Mouse (Mus musculus): ENCODE measurements at regions not wholly inside any gene's neighbourhood (a gene's known extent, or its start where the extent isn't known, plus 50 kb on each side); places are given as distances from the start of the nearest gene placed in this dataset.
"Not testable (repeated sequence)": the region's sequence is repeated elsewhere in the genome, so short reads cannot be mapped to it uniquely, and the experiment has no call there.

GRCm38 (mm10) chr13:12726831-12727230 lies 73.0 kb downstream of the Prl2c3 start:
- POLR2A ChIA-PET; ATAC-seq; H3K27me3 ChIP-seq; CTCF ChIA-PET; in situ Hi-C loops (cut with MboI; ENCODE audit: low pct_unique_long_range_greater_than_20kb); DNase-seq (ENCODE audit: low read depth, low spot score): not testable (repeated sequence)
- TF ChIP-seq CTCF (IDR thresholded peaks at IDR 0.05) = peak; percentile 63

- H3K27me3 ChIP-seq; POLR2A ChIA-PET; DNase-seq (ENCODE audit: low read depth, low spot score); ATAC-seq; CTCF ChIA-PET; in situ Hi-C loops (cut with MboI; ENCODE audit: low pct_unique_long_range_greater_than_20kb): not testable (repeated sequence)
Measured at GRCm38 (mm10) chr13:12717972-12718546, 81.8 kb downstream of the Prl2c3 start.

DNA sequence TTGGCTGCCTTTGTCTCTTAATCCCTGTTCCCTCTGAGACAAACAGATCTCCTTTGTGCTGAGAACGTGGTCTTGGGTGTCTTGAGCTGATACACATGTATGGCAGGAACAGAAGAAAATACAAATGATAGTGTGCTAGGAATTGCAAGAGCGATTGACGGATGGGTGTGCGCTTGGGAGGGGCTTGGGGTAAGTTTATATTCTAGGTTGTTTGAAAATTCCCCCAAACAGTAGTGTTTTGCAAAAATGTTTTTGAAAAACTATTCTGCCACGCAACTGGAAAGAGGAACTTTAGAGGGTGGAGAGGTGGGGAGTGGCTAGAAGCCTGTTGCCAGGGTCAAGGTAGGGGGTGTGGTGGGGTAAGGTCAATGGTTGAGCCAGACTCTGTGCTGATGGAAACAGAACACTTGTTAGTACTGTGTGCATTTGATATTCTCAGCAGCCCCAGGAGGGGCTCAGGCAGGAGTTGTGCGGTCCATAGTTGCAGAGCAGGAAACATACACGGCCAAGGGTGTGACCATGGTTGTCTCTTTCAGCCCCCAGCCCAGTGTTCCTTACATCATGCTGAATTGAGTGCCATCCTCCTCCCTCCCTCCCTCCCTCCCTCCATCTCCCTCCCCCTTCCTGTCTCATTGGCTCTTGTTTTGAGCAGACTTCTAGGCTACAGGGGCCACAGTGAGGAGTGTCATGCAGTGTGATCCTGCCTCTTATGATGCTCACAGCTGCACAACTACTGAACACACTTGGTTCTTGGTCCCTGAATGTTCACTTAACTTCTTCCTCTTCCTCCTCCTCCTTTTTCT lies 88.2 kb downstream of the Prl2c3 start:
- no peaks in the 10 kb centered on the region for H3K27me3 ChIP-seq
- no peak for TF ChIP-seq CTCF (IDR thresholded peaks at IDR 0.05)
- ChIA-PET POLR2A (no interaction called here), CTCF (no interaction called here)
- ATAC-seq (no peak), DNase-seq (ENCODE audit: low read depth, low spot score) (no peak)
- in situ Hi-C loops (cut with MboI; ENCODE audit: low pct_unique_long_range_greater_than_20kb) = no loop called here

DNA sequence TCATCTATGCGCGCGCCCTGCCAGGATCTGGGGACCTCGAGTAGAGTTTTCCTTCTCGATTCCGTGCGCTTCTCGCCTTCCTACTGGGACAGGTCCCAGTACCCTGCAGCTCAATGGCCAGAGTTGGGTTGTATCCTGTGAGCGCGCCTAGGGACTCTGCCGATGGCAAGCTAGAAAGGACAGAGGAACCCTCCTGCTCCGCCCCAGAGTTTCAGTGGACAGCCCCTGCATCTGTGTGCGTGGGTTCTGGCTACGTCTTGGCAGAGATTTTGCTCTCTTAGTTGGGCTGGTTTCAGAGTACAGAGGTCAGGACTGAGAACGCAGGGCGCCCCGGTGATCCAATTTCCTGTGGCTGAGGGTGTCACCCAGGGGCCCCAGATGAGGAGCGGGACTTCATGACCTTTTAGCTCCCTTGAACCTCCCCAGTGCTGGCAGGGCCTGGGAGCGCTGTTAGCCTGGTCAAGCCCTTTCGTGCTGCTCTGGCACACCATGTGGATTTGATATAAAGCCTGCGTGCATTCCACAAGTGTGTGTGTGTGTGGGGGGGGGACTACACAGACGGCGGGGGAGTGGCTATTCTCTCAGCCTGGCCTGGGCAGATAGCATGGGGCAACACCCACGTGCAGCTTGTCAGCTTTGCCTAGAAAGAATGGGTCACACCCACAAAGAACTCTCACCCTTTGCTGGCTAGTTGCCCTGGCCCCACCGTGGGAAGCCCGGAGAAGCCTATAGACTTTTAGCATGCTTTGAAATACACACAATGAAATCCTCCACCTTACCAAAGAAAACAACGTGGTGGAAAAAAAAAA lies 96.9 kb downstream of the Prl2c3 start:
- ATAC-seq; POLR2A ChIA-PET; DNase-seq (ENCODE audit: low read depth, low spot score); CTCF ChIA-PET; in situ Hi-C loops (cut with MboI; ENCODE audit: low pct_unique_long_range_greater_than_20kb); H3K27me3 ChIP-seq: not testable (repeated sequence)

GRCm38 (mm10) chr13:12702111-12702803 lies 97.6 kb downstream of the Prl2c3 start:
- in situ Hi-C loops (cut with MboI; ENCODE audit: low pct_unique_long_range_greater_than_20kb); POLR2A ChIA-PET; DNase-seq (ENCODE audit: low read depth, low spot score); H3K27me3 ChIP-seq; ATAC-seq; CTCF ChIA-PET: not testable (repeated sequence)

DNA sequence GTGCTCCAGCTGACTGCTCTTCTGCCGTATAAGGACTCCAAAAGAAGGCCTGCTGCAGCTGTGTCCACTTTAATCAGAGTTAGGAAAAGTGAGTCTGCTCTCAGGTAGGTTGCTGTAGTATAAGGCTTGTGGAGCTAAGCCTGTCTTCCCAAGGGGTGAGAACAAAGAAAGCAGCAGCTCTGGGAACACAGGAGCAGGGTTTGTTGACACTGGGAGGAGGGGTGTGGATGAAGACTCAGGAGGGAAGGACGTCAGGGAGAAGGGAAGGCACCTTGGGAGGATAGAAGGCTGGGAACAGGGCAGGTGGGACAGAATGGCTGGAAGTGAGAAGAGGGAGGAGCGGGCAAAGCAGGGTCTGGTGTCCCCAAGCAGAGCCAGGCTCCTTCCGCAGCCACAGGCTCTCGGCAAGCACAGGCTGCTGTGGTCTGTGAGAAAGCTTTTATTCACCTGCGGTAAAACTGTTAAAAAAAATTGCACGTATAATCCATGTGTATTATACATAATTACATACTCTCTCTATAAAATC lies 106.2 kb downstream of the Prl2c3 start:
- in situ Hi-C loops (cut with MboI; ENCODE audit: low pct_unique_long_range_greater_than_20kb) = loop anchor here (25.0 kb wide), 1 partner anchor 669 kb away; no protein-coding TSS in a partner anchor
- CTCF ChIA-PET; ATAC-seq; POLR2A ChIA-PET; DNase-seq (ENCODE audit: low read depth, low spot score); H3K27me3 ChIP-seq: not testable (repeated sequence)

DNA sequence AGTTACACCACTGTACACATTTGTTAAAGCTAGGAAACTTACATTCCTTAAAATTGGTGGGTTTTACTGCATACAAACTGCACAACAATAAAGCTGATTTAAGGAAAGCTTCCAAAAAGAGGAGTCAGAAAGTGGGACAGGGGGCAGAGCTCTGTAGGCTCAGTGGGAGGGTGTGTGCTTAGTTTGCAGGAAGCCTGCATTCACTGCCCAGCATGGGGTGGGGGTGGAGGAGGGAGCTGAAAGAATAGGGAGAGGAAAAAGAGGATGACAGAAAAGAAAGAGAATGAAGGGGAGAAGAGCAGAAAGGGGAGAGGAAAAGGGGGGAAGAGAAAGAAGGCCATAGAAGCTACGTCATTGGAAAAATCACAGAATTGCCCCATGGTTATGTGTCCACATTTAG lies 111.1 kb downstream of the Prl2c3 start:
- in situ Hi-C loops (cut with MboI; ENCODE audit: low pct_unique_long_range_greater_than_20kb) = loop anchor here (25.0 kb wide), 1 partner anchor 674 kb away; no protein-coding TSS in a partner anchor
- DNase-seq (ENCODE audit: low read depth, low spot score); H3K27me3 ChIP-seq; POLR2A ChIA-PET; ATAC-seq; CTCF ChIA-PET: not testable (repeated sequence)

- POLR2A ChIA-PET; H3K27me3 ChIP-seq; DNase-seq (ENCODE audit: low read depth, low spot score); ATAC-seq; CTCF ChIA-PET: not testable (repeated sequence)
- in situ Hi-C loops (cut with MboI; ENCODE audit: low pct_unique_long_range_greater_than_20kb) = loop anchor here (25.0 kb wide), 1 partner anchor 674 kb away; no protein-coding TSS in a partner anchor
Measured at GRCm38 (mm10) chr13:12688149-12688548, 111.7 kb downstream of the Prl2c3 start.

GRCm38 (mm10) chr13:12680954-12681571 lies 115.4 kb downstream of the Ero1lb start:
- POLR2A ChIA-PET; H3K27me3 ChIP-seq; DNase-seq (ENCODE audit: low read depth, low spot score); ATAC-seq: not testable (repeated sequence)
- CTCF ChIA-PET = interaction anchor here (2.5 kb wide), 1 partner anchor 206 kb away, joined by 14 read pairs; no protein-coding TSS in a partner anchor
- in situ Hi-C loops (cut with MboI; ENCODE audit: low pct_unique_long_range_greater_than_20kb) = loop anchor here (25.0 kb wide), 1 partner anchor 681 kb away; no protein-coding TSS in a partner anchor

Measured in Patski (cell line).